Mouse (Mus musculus): Measurements from ENCODE around the gene Mrpl43.

DNA sequence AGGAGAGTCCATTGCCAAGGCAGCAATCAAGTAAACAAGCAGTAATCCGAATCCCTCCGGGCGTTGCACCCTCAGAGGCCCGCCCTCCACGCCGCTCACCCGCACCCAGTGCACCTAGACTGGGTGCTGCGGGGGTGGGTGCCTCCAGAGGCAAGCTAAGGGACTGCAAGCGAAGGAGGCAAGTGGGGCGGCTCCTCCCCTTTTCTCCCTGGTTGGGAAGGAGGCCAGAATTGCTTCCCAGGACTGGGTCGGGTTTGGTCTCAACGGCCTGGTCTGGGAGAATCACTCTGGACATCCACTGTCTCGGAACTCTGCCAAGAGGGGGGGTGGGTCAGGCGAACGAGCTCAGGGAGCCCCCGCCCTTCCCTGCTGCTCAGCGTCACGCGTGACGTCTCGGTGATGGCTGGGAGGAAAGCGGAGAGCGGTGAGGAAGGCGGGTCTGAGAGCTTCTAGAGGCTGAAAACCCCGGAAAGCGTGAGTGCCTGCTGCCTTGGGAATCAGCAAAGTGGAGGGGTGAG lies 41.2 kb upstream of the Mrpl43 start, which contains the start of gene Sfxn3:
- TF ChIP-seq ZNF384 (IDR thresholded peaks at IDR 0.05; ENCODE audit: low read depth, low read length): no peak
- no peak for TF ChIP-seq MAFK (IDR thresholded peaks at IDR 0.05; ENCODE audit: insufficient read depth, low read depth, low read length)
